Mouse (Mus musculus) skeletal muscle tissue, adult 2 months (tissue): ENCODE results near the gene Rab6a.

ENCODE experiments used
- DNase-seq: peaks from one replicate; pipeline ENCODE4 v3.0.0-alpha.2; 2012; ENCODE audit warnings: low read depth, low spot score

The Rab6a gene

DNA sequence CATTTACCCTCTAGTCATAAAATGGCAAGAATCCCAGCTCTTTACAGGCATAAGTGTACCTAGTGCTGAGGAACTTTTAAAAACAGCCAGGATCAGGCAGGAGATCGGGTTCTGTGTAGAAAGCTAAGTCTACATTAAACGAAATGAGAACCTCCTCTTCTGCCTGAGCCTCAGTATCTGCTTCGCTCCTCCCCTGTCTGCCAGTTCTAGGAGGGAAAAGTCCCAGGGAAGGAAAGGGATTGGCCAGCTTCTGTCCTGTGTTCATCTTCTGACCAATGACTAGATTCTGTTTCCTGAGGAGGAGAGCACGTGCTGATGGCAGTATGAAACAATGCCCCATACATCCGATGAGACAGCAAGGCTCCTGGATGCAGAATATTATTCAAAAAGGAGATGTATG is 73.9 kb downstream of the Rab6a start:
- no peak for DNase-seq

DNA sequence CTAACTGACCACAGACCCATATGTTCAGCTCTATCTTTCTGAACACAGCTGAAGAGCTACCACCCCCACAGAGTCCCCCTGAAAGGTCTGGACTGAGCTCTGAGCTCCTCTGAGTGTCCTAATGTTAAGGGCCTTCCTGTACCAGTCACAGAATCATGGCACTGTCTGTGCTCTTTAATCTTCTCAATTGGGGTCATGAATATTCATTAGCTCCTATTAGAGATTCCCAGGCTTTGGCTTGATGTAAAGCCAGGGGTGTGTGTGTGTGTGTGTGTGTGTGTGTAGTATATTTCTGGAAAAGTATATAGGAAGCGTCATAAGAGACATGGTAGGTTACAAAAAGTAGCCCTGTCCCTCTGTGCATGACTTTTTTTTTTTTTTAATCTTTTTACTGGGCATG is 76.0 kb downstream of the Rab6a start:
- DNase-seq = no peak

DNA sequence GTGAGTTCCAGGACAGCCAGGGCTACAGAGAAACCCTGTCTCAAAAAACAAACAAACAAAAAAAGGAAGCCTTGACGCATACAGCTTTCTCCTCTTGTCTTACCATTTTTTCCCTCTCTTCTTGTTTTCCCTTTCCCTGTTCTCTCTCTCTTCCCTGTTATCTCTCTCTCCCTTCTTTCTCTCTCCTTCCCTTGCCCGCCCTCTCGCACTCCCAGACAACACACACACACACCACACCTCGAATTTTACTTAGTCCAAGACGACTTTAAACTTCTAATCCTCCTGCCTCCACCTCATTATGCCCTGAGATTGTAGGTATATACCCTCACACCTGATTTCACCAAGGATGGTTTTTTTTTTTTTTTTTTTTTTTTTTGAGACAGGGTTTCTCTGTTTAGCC is 76.9 kb downstream of the Rab6a start:
- DNase-seq = no peak

DNA sequence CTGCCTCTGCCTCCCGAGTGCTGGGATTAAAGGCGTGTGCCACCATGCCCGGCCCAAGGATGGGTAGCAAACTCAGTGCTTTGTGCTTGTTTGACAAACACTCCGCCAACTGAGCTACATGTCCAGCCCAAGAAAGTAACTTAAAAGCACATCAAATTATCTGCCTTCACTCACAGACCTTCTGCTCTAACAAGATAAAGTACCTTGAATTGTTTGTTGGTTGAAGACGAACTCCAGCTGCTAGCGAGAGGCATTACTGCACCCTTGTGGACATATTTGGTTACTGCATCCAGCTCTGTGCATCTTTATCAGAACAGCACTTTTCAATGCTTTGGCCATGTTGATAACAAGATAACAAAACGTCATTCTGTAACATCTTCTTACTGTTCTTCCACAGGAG is 77.3 kb downstream of the Rab6a start:
- DNase-seq = peak; percentile 42

DNA sequence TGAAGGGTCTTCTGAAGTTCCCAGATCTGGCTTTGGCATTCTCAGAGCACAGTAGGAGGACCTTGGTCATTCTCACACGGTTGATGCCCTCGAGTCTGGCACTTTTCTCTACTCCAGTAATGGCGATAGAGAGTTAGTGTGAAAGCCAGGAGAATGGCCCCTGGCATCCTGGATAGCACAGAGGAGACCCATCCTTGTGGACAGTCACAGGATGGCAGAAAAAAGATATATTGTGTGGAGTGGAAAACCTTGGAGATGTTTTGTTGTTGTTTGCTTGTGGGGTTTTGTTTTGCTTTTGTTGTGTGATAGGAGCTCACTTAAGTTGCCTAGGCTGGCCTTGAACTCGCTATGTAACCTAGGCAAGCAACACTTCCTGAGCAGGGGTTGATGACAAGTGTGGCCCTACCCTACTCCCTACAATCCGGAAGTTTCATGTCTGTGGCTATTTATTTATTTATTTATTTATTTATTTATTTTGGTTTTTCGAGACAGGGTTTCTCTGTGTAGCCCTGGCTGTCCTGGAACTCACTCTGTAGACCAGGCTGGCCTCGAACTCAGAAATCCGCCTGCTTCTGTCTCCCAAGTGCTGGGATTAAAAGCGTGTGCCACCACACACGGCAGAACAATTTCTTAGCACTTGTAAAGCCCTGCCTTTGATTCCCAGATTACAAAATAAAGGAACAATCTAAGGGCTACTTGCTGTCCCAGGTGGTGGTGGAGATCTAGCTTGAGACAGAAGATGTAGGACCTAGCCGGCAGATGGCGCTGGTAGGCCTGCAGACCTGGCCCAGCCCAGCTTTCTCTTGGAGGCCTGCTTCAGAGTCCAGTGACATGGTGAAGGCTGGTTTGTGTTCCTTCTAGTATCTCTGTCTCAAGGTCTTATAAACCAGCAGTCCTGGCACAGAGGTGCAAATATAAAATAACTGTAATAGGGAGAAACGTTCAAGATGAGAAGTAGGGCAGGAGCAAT is 78.1 kb downstream of the Rab6a start:
- peak; percentile 73 for DNase-seq

DNA sequence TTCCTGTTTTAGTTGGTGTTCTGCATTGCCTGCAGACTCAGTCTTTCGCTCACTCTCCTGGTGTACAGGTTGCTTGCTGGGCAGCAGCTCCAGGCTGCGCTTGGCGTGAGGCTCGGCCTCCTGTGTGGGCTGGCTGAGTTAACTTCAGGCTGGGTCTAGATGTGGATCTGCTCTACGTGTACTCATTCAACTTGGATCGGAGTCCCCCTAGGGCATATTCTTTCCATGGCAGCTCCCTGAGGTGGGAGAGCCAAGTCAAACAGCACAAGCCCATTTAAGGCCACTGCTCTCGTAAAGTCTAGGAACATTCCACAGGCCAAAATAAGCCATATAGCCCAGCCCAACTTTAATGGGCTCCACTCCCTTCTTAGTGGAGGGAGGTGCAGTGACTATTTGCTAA is 81.3 kb downstream of the Rab6a start:
- no peak for DNase-seq
